Mouse (Mus musculus) frontal cortex, postnatal 14 days (tissue): Measurements from ENCODE around the gene Coa6.
"Not testable (repeated sequence)": the region's sequence is repeated elsewhere in the genome, so short reads cannot be mapped to it uniquely, and the experiment has no call there.

Source experiments
- DNase-seq, 2 experiments: peaks; one replicate each; pipeline ENCODE4 v3.0.0; 2022; ENCODE audit warnings: low spot score in 2 of 2

Gene Coa6

GRCm38 (mm10) chr8:126422174-126422919 lies at the start of gene Coa6:
Coa6 (plus strand) TSS chr8:126422515.
- peak; percentile 95 to 99 for DNase-seq

- DNase-seq = no peak
Measured at GRCm38 (mm10) chr8:126379580-126379979, 42.7 kb upstream of the Coa6 start.

GRCm38 (mm10) chr8:126380141-126380540 lies 42.2 kb upstream of the Coa6 start:
- no peak for DNase-seq

- DNase-seq = no peak
Measured at GRCm38 (mm10) chr8:126381299-126381698, 41.0 kb upstream of the Coa6 start.

- DNase-seq = no peak
Measured at GRCm38 (mm10) chr8:126382216-126382615, 40.1 kb upstream of the Coa6 start.

- peak; percentile 23 to 38 for DNase-seq
Measured at GRCm38 (mm10) chr8:126382749-126383148, 39.6 kb upstream of the Coa6 start.

GRCm38 (mm10) chr8:126387566-126387965 lies 34.7 kb upstream of the Coa6 start:
- DNase-seq = no peak

- DNase-seq = no peak
Measured at GRCm38 (mm10) chr8:126391541-126391940, 30.8 kb upstream of the Coa6 start.

GRCm38 (mm10) chr8:126395386-126395785 lies 26.9 kb upstream of the Coa6 start:
- DNase-seq = no peak

GRCm38 (mm10) chr8:126395917-126396316 lies 26.4 kb upstream of the Coa6 start:
- DNase-seq = no peak

- DNase-seq = no peak
Measured at GRCm38 (mm10) chr8:126398349-126398748, 24.0 kb upstream of the Coa6 start.

GRCm38 (mm10) chr8:126404550-126404949 lies 17.8 kb upstream of the Coa6 start:
- DNase-seq = not testable (repeated sequence)

GRCm38 (mm10) chr8:126405030-126405429 lies 17.3 kb upstream of the Coa6 start:
- no peak for DNase-seq

- DNase-seq = no peak
Measured at GRCm38 (mm10) chr8:126420834-126421233, 1.5 kb upstream of the Coa6 start.

GRCm38 (mm10) chr8:126422920-126423300 lies 595 bp downstream of the Coa6 start:
- peak in 1 of 2 experiments; percentile 33 for DNase-seq

- DNase-seq = no peak
Measured at GRCm38 (mm10) chr8:126424163-126424562, 1.8 kb downstream of the Coa6 start.

GRCm38 (mm10) chr8:126424946-126425345 lies 2.6 kb downstream of the Coa6 start:
- no peak for DNase-seq

GRCm38 (mm10) chr8:126429635-126430034 lies 7.3 kb downstream of the Coa6 start:
- no peak for DNase-seq

- DNase-seq = peak; percentile 27 to 47
Measured at GRCm38 (mm10) chr8:126433827-126434226, 11.5 kb downstream of the Coa6 start.

GRCm38 (mm10) chr8:126438937-126439336 lies 16.6 kb downstream of the Coa6 start:
- no peak for DNase-seq

GRCm38 (mm10) chr8:126451158-126451557 lies 28.8 kb downstream of the Coa6 start:
- DNase-seq = no peak

GRCm38 (mm10) chr8:126455383-126455782 lies 33.1 kb downstream of the Coa6 start:
- DNase-seq = no peak

- no peak for DNase-seq
Measured at GRCm38 (mm10) chr8:126460274-126460673, 38.0 kb downstream of the Coa6 start.

GRCm38 (mm10) chr8:126461735-126462134 lies 39.4 kb downstream of the Coa6 start:
- DNase-seq = no peak
